ENCODE assay signal across 11 mouse cellular contexts in genomic region chr5:79300001-79300723, GRCm38 (mm10).
"Had no signal": no experiment of that assay in that cellular context is flagged by ENCODE, and none has a peak within 500 bp of the region (broad histone marks: within the 10 kb centered on the region; RNA-seq: fewer than 3 reads in every experiment).

No protein-coding gene starts in this region.

- H3K4me1 ChIP-seq: kidney, embryonic 15.5 days; limb, embryonic 13.5 days; midbrain, embryonic 12.5 days had no signal

- H3K27ac ChIP-seq: kidney, embryonic 15.5 days; limb, embryonic 13.5 days; liver, embryonic 14.5 days; midbrain, embryonic 12.5 days; stomach, postnatal 0 days had no signal

- DNase-seq: kidney, postnatal 14 days; layer of hippocampus, postnatal 36 days; lung, adult 18-20 months; right cerebral cortex, postnatal 14 days; thymus, adult 18-20 months; thymus, postnatal 14 days had no signal

- H3K9me3 ChIP-seq: kidney, embryonic 15.5 days; limb, embryonic 13.5 days; midbrain, embryonic 12.5 days had no signal

- H3K4me2 ChIP-seq: kidney, embryonic 15.5 days; limb, embryonic 13.5 days; midbrain, embryonic 12.5 days had no signal

- H3K4me3 ChIP-seq: kidney, embryonic 15.5 days; limb, embryonic 13.5 days; midbrain, embryonic 12.5 days had no signal

- H3K9ac ChIP-seq: kidney, embryonic 15.5 days; limb, embryonic 13.5 days; liver, embryonic 14.5 days; midbrain, embryonic 12.5 days had no signal

- H3K36me3 ChIP-seq: kidney, embryonic 15.5 days; limb, embryonic 13.5 days; midbrain, embryonic 12.5 days had no signal

- H3K27me3 ChIP-seq: kidney, embryonic 15.5 days; limb, embryonic 13.5 days; midbrain, embryonic 12.5 days had no signal
